Mouse (Mus musculus) brain, embryonic 14.5 days (tissue): ENCODE results near the gene Crygf.
"Not testable (repeated sequence)": the region's sequence is repeated elsewhere in the genome, so short reads cannot be mapped to it uniquely, and the experiment has no call there.

ENCODE experiments used
- CTCF ChIP-seq: fragments of 200-500 bp; IDR thresholded peaks from 2 replicates; pipeline ENCODE4 v1.5.1; 2012; ENCODE audit warnings: inconsistent platforms, mild to moderate bottlenecking, moderate library complexity, borderline replicate concordance; ENCODE audit not compliant: insufficient read depth, insufficient read length; ENCODE audit errors: extremely low read depth
- POLR2A ChIP-seq: fragments of 200-500 bp; IDR thresholded peaks from 2 replicates; pipeline ENCODE4 v1.6.1; 2012; ENCODE audit warnings: mild to moderate bottlenecking, inconsistent platforms, borderline replicate concordance; ENCODE audit not compliant: poor library complexity, insufficient read depth, insufficient read length, severe bottlenecking; ENCODE audit errors: extremely low read depth

DNA sequence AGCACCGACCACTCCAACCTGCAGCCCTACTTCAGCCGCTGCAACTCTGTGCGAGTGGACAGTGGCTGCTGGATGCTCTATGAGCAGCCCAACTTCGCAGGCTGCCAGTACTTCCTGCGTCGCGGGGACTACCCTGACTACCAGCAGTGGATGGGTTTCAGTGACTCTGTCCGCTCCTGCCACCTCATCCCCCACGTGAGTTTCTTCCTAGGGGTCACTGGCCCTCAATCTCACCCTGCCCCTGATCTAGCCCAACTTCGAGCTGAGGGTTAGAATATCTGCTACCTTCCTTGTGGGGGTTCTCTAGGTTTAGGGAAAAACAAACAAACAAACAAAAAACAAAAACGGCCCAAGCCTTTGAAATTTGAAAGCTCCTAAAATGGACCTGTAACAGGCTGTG, 376 bp downstream of the Crygf start:
- not testable (repeated sequence) for TF ChIP-seq POLR2A, CTCF
